20 mouse cellular contexts compared by ENCODE assay signal in the genomic region with DNA sequence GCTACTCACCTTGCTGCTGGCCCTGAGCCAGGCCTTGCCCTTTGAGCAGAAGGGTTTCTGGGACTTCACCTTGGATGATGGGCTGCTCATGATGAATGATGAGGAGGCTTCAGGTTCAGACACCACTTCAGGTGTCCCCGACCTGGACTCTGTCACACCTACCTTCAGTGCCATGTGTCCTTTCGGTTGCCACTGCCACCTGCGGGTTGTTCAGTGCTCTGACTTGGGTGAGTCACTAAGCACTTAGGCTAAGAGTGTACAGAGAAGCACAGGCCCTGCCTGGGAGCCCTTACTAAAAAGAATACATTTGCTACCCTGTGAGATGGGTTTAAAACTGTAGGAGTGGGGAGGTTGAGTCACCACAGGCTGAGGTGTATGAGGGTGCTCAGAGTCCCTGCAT. TPM values are rescaled to one million over a fixed set of nuclear protein-coding genes. Genes with fewer than 3 reads are reported as not detected.
"Had no signal": no experiment of that assay in that cellular context is flagged by ENCODE, and none has a peak within 500 bp of the region (broad histone marks: within the 10 kb centered on the region; RNA-seq: fewer than 3 reads in every experiment).

No protein-coding gene starts in this region.

- H3K36me3 ChIP-seq: kidney, embryonic 15.5 days; liver, embryonic 15.5 days; lung, embryonic 15.5 days; midbrain, embryonic 12.5 days; neural tube, embryonic 13.5 days had no signal

- H3K9me3 ChIP-seq: kidney, embryonic 15.5 days; limb, embryonic 15.5 days; liver, embryonic 15.5 days; lung, embryonic 15.5 days; midbrain, embryonic 12.5 days; neural tube, embryonic 13.5 days had no signal

- DNase-seq: kidney, adult 18-20 months; kidney, postnatal 4 days; retina, postnatal 1 day; right cerebral cortex, postnatal 4 days; thymus, postnatal 4 days had no signal

- H3K27me3 ChIP-seq: limb, embryonic 15.5 days; lung, embryonic 15.5 days; midbrain, embryonic 12.5 days; neural tube, embryonic 13.5 days had no signal

- H3K4me1 ChIP-seq: liver, embryonic 15.5 days; midbrain, embryonic 12.5 days; neural tube, embryonic 13.5 days had no signal

- H3K4me3 ChIP-seq: kidney, embryonic 15.5 days; limb, embryonic 15.5 days; liver, embryonic 15.5 days; lung, embryonic 15.5 days; midbrain, embryonic 12.5 days; neural tube, embryonic 13.5 days had no signal

- H3K27ac ChIP-seq: kidney, embryonic 15.5 days; liver, embryonic 15.5 days; lung, embryonic 15.5 days; midbrain, embryonic 12.5 days; neural tube, embryonic 13.5 days had no signal

- H3K9ac ChIP-seq: kidney, embryonic 15.5 days; limb, embryonic 15.5 days; liver, embryonic 15.5 days; lung, embryonic 15.5 days; midbrain, embryonic 12.5 days; neural tube, embryonic 13.5 days had no signal

- H3K4me2 ChIP-seq: kidney, embryonic 15.5 days; limb, embryonic 15.5 days; liver, embryonic 15.5 days; lung, embryonic 15.5 days; midbrain, embryonic 12.5 days; neural tube, embryonic 13.5 days had no signal

RNA-seq across cellular contexts. Expression of gene Atp2b3, which starts 12.1 kb away (rescaled TPM):
- total RNA-seq: megakaryocyte-erythroid progenitor cell, adult 5-6 weeks had no signal
- polyA plus RNA-seq: inflammation-experienced regulatory T-cells, adult 6 months; spleen, adult 2 months had no signal

RNA-seq across cellular contexts. Expression of gene Trex2, which starts 55.7 kb away (rescaled TPM):
- total RNA-seq: layer of hippocampus, adult 8-10 months; layer of hippocampus, postnatal 14 days; left cerebral cortex, adult 8-10 months; left cerebral cortex, postnatal 25 days; megakaryocyte-erythroid progenitor cell, adult 5-6 weeks had no signal
- polyA plus RNA-seq: inflammation-experienced regulatory T-cells, adult 6 months; limb, embryonic 11.5 days; liver, embryonic 15.5 days; lung, embryonic 15.5 days; midbrain, embryonic 12.5 days; midbrain, embryonic 16.5 days; neural tube, embryonic 13.5 days; spleen, adult 2 months had no signal
